Mouse (Mus musculus) G1E (cell line): Measurements from ENCODE around the gene Ap4s1. TPM values are rescaled to one million over a fixed set of nuclear protein-coding genes. Genes with fewer than 3 reads are reported as not detected.

Experiments
- ATAC-seq: 2 replicates; pipeline ENCODE4 v1.8.0; 2016; ENCODE audit warnings: mild to moderate bottlenecking; ENCODE audit not compliant: insufficient number of reproducible peaks, poor library complexity, low FRiP score, severe bottlenecking; ENCODE audit errors: extremely low read depth
- DNase-seq: peaks from one replicate; pipeline ENCODE4 v3.0.0; 2012; ENCODE audit warnings: low spot score
- H3K27me3 ChIP-seq: 2 replicates; pipeline ENCODE4 v1.6.1; 2012; ENCODE audit warnings: mild to moderate bottlenecking, low read length, inconsistent platforms; ENCODE audit not compliant: insufficient read depth
- H3K36me3 ChIP-seq: replicated peaks from 2 replicates; pipeline ENCODE3; 2012; ENCODE audit warnings: mild to moderate bottlenecking, inconsistent platforms
- H3K4me1 ChIP-seq: 2 replicates; pipeline ENCODE4 v1.6.1; 2012; ENCODE audit warnings: low read depth, low read length, inconsistent platforms, mixed read lengths; ENCODE audit not compliant: insufficient read depth
- H3K4me3 ChIP-seq: 2 replicates; pipeline ENCODE4 v1.5.1; 2012; ENCODE audit warnings: low read depth, mild to moderate bottlenecking, inconsistent platforms, low read length, moderate library complexity, mixed read lengths
- H3K9me3 ChIP-seq: replicated peaks from 2 replicates; pipeline ENCODE4 v1.6.1; 2012; ENCODE audit warnings: inconsistent platforms
- CTCF ChIP-seq: IDR thresholded peaks from 2 replicates; pipeline ENCODE4 v1.5.1; 2012; ENCODE audit warnings: low read depth, low read length, inconsistent platforms, mixed read lengths
- GATA1 ChIP-seq: IDR thresholded peaks from 2 replicates; pipeline ENCODE4 v1.6.1; 2012; ENCODE audit warnings: borderline replicate concordance, low read length, inconsistent platforms, mixed read lengths
- GATA2 ChIP-seq: IDR thresholded peaks from 2 replicates; pipeline ENCODE4 v1.6.1; 2012; ENCODE audit warnings: low read depth, low read length, inconsistent platforms, borderline replicate concordance
- POLR2AphosphoS5 ChIP-seq: IDR thresholded peaks from 2 replicates; pipeline ENCODE4 v1.6.1; 2012; ENCODE audit warnings: low read depth, low read length, inconsistent platforms; ENCODE audit not compliant: insufficient replicate concordance
- TAL1 ChIP-seq: conservative IDR thresholded peaks from 2 replicates; pipeline ENCODE4 v1.6.1; 2012; ENCODE audit warnings: low read depth, low read length, inconsistent platforms, mixed read lengths
- polyA plus RNA-seq: library from polyadenylated mRNA; stranded (reverse); fragments of >175 nt; gene quantifications from 2 replicates; pipeline ENCODE4 v1.2.3, GENCODE M21; 2012
- total RNA-seq, 2 experiments: library from RNA; stranded (forward) in 1 of 2; stranded (reverse) in 1 of 2; fragments of 200-1000 nt in 1 of 2; fragments of >200 nt in 1 of 2; fragmentation: Nextera tagmentation in 1 of 2; gene quantifications; 2 replicates each; pipeline ENCODE4 v1.2.3; 2014 to 2017

Ap4s1 gene
- total and polyA plus RNA-seq, 3 experiments: 7.2 to 21.8 (median 16.2) TPM

DNA sequence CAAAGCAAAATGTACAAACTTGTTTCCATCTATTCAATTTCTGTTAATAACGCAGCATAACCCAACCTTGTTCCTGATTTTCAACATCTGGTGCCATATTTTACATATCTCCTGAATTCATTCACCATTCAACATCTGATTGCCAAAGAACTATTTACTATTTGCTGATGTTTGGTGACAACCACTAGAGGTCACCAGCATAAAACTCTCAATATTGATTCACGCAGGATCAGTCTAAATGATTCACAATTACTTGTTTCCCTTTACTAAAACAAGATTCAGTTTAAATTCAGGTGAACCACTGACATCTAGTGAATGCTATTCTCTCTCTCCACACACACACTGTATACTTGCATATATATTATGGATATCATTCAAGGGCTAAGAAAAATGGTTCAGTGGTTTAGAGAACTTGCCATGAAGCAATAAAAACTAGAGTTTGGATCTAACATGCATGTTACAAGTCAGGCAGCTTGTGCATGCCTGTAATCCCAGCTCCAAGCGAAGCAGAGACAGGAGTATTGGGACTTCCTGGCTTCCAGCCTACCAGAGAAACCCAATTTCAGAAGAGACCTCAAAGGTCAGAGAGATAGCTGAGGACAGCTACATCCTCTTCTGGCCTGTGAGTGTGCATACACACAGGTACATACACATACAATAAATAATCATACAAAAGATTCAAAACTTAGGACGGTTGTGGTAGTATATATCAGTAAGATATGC is 24.0 kb upstream of the Ap4s1 start:
- Histone ChIP-seq H3K36me3 (peaks cover 21% of the 10 kb centered on the region), H3K4me1 (peaks cover 28% of the 10 kb centered on the region), H3K9me3 (no peaks in the 10 kb centered on the region), H3K27me3 (no peaks in the 10 kb centered on the region), H3K4me3 (no peak overlapping the region)
- no peak for DNase-seq
- peak; percentile 32; the same call in 1 of the 2 replicates for ATAC-seq
- TF ChIP-seq GATA2: no peak
- no peak for TF ChIP-seq GATA1
- TF ChIP-seq TAL1: no peak
- no peak for TF ChIP-seq POLR2AphosphoS5
- TF ChIP-seq CTCF: no peak

- no peak overlapping the region for H3K4me3 ChIP-seq
- H3K36me3 ChIP-seq: peaks cover 13% of the 10 kb centered on the region
- H3K27me3 ChIP-seq: no peaks in the 10 kb centered on the region
- H3K4me1 ChIP-seq: peaks cover 28% of the 10 kb centered on the region
- DNase-seq: no peak
- no peaks in the 10 kb centered on the region for H3K9me3 ChIP-seq
- ATAC-seq: no peak
- TF ChIP-seq POLR2AphosphoS5 (no peak), GATA2 (no peak), CTCF (no peak)
These were observed 19.5 kb upstream of the Ap4s1 start for GRCm38 (mm10) chr12:51671231-51671891.

DNA sequence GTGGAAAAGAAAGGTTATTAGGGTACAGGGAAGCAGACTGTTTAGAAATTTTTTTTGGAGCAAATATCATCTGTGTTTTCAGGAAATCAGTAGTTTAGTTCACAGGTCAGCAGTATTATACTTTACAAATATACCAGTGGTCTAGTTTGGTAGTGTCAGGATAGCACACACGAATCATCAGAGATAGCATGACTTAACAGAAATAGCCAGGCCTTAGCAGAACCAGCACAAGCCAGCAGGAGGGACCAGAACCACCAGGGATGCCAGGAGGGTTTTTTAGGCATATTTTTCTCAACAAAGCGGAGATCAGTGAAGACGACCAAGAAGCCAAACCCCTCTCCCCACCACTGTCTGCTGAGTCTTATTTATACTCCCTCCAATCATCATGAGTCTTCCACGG is 17.6 kb upstream of the Ap4s1 start:
- TF ChIP-seq CTCF (no peak), GATA1 (no peak), POLR2AphosphoS5 (no peak), GATA2 (no peak), TAL1 (no peak)
- no peak for DNase-seq
- peaks cover 15% of the 10 kb centered on the region for H3K36me3 ChIP-seq
- peaks cover 31% of the 10 kb centered on the region for H3K4me1 ChIP-seq
- 0 out of 2 replicates have a peak, but pooled peaks have one; percentile 38 for ATAC-seq
- H3K27me3 ChIP-seq: no peaks in the 10 kb centered on the region
- H3K9me3 ChIP-seq: no peaks in the 10 kb centered on the region
- no peak overlapping the region for H3K4me3 ChIP-seq

DNA sequence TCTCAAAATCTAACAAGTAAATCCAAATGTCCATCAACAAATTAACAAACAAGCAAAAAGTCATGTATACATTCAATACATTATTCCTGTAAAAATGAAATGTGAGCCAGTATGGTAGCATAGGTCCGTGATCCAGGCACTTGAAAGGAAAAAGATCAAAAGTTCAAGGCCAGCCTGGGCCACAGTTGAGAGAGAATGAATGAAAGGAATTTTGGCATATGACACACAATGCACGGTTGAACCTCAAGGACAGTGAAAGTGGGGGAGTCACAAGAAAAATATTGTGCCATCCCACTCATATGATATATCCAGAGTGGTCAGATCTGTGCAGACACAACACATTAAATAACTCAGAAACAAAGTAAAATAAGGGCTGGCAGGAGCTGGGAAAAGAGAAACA is 14.4 kb upstream of the Ap4s1 start:
- Histone ChIP-seq H3K36me3 (peaks cover 16% of the 10 kb centered on the region), H3K4me1 (peaks cover 36% of the 10 kb centered on the region)

DNA sequence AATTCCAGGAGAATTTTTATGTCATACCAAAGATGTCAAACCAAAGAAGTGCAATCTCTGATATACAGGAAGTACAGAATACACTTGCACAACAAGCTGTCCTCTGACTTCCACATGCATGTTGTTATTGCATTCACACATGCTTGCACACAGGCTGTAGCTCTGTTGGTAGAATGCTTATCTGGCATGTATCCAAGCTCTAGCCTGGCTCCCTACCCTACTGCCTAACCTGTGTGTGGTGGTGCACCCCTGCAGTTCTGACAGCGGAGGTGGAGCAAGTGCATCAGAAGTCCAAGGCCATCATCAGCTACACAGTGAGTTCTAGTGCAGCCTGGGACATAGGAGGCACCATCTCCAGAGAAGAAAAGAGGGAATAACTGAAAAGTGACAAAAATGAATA is 12.0 kb upstream of the Ap4s1 start:
- no peak for DNase-seq
- TF ChIP-seq GATA2 (no peak), GATA1 (no peak), CTCF (no peak), TAL1 (no peak), POLR2AphosphoS5 (no peak)
- peaks cover 27% of the 10 kb centered on the region for H3K36me3 ChIP-seq
- no peak; the same call in 1 of the 2 replicates for ATAC-seq
- H3K4me3 ChIP-seq: no peak overlapping the region
- no peaks in the 10 kb centered on the region for H3K27me3 ChIP-seq
- no peaks in the 10 kb centered on the region for H3K9me3 ChIP-seq
- peaks cover 30% of the 10 kb centered on the region for H3K4me1 ChIP-seq

More for the DNA sequence above, 14.4 kb upstream of the Ap4s1 start:
- TF ChIP-seq GATA1 (no peak), GATA2 (no peak), POLR2AphosphoS5 (no peak), CTCF (no peak), TAL1 (no peak)
- H3K9me3 ChIP-seq: no peaks in the 10 kb centered on the region
- H3K27me3 ChIP-seq: no peaks in the 10 kb centered on the region
- DNase-seq (no peak), ATAC-seq (no peak)
- no peak overlapping the region for H3K4me3 ChIP-seq

DNA sequence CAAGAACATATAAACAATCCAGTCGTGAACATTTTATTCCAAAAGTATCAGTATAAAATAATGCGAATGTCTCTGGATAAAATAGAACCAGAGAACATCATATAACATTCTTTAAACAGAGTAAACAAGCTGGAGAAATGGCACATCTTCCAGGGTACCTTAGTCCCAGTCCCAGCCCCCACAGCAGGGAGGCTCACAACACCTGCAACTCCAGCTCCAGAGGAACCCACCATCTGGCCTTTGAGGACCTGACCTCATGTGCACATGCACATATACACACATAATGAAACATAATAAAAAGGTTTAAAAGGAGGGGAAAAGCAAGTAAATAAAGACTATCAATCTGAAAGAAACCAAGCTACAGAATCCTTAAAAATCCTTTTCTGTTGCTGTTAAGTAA is 2.3 kb upstream of the Ap4s1 start:
- H3K27me3 ChIP-seq: no peaks in the 10 kb centered on the region
- H3K36me3 ChIP-seq: peaks cover 24% of the 10 kb centered on the region
- H3K4me1 ChIP-seq: peaks cover 35% of the 10 kb centered on the region
- DNase-seq (no peak), ATAC-seq (no peak)
- H3K9me3 ChIP-seq: no peaks in the 10 kb centered on the region
- no peak overlapping the region for H3K4me3 ChIP-seq
- no peak for TF ChIP-seq POLR2AphosphoS5
